Comparison of ENCODE assay signal across 23 mouse cellular contexts in the genomic region with DNA sequence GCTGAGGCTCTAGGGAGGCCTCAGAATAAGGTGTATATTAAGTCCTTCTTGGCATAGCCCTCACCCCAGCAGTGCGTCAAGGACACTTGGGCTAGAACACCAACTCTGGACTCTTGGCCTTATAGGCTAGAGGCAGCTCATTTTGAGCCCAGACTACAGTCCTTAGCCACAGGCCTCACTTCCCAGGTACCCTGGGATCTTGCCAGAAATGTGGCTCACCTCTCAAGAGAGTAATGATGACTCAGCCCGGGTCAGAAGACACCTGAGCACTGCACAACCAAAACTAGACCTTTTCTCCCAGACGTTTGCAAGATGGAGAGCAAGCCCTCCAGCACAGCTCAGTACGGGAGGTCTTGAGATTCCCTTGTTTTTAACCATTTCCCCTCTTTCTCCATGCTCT. TPM values are rescaled to one million over a fixed set of nuclear protein-coding genes. Genes with fewer than 3 reads are reported as not detected.
DNase-seq lines count a peak whose midpoint lies in the region; ATAC-seq and TF ChIP-seq lines count a peak whose summit lies in the region.
"Had no signal": no experiment of that assay in that cellular context is flagged by ENCODE, and none has a peak within 500 bp of the region (broad histone marks: within the 10 kb centered on the region; RNA-seq: fewer than 3 reads in every experiment).

No protein-coding gene starts in this region.

- no peak overlapping the region for H3K4me3 ChIP-seq in kidney, adult 2 months (ENCODE audit: insufficient read depth, low read depth, low read length)
- no peak overlapping the region for H3K4me3 ChIP-seq in cerebellum, adult 2 months (replicated peaks; ENCODE audit: insufficient read depth, low read depth, low read length)
- no peak overlapping the region for H3K4me3 ChIP-seq in midbrain, embryonic 11.5 days (ENCODE audit: low read depth, low read length)
- H3K4me3 ChIP-seq: embryonic facial prominence, embryonic 13.5 days; erythroblast, embryonic 14.5 days; heart, embryonic 15.5 days; left cerebral cortex, adult 2 months; liver, embryonic 13.5 days; midbrain, embryonic 15.5 days had no signal

- H3K27ac ChIP-seq in kidney, adult 2 months (ENCODE audit: insufficient read depth, low read depth, low read length): no peak overlapping the region
- no peak overlapping the region for H3K27ac ChIP-seq in cerebellum, adult 2 months (ENCODE audit: insufficient read depth, low read length)
- no peak overlapping the region for H3K27ac ChIP-seq in midbrain, embryonic 11.5 days (ENCODE audit: low read depth, low read length)
- H3K27ac ChIP-seq: embryonic facial prominence, embryonic 13.5 days; heart, embryonic 15.5 days; left cerebral cortex, adult 2 months; liver, embryonic 13.5 days; midbrain, embryonic 15.5 days had no signal

- WGBS in kidney, adult 2 months: 57% methylated on average over 4 of the region's 4 CpGs
- WGBS in cerebellum, adult 2 months: 46% methylated on average over 4 of the region's 4 CpGs
- 81% methylated on average over 4 of the region's 4 CpGs for WGBS in midbrain, embryonic 11.5 days

- no peaks in the 10 kb centered on the region for H3K27me3 ChIP-seq in kidney, adult 2 months (replicated peaks; ENCODE audit: control insufficient read depth, insufficient read depth, low read length)
- H3K27me3 ChIP-seq in cerebellum, adult 2 months (ENCODE audit: control insufficient read depth, insufficient read depth, low read length): no peaks in the 10 kb centered on the region; the same call in 1 of the 2 replicates
- H3K27me3 ChIP-seq in midbrain, embryonic 11.5 days (ENCODE audit: control insufficient read depth, insufficient read depth, low read length): no peaks in the 10 kb centered on the region
- H3K27me3 ChIP-seq: embryonic facial prominence, embryonic 13.5 days; heart, embryonic 15.5 days; midbrain, embryonic 15.5 days; Patski had no signal

- no peak for TF ChIP-seq POLR2A in kidney, adult 2 months (IDR thresholded peaks at IDR 0.05; ENCODE audit: low read depth, low read length)
- TF ChIP-seq POLR2A in cerebellum, adult 2 months (IDR thresholded peaks at IDR 0.05; ENCODE audit: borderline replicate concordance, insufficient read depth, low read length): no peak

- ATAC-seq in midbrain, embryonic 11.5 days (ENCODE audit: low FRiP score): no peak
- ATAC-seq: forebrain, embryonic 16.5 days; hindbrain, embryonic 16.5 days; midbrain, embryonic 15.5 days; Patski had no signal

- no peaks in the 10 kb centered on the region for H3K36me3 ChIP-seq in kidney, adult 2 months (ENCODE audit: control insufficient read depth, insufficient read depth, low read length)
- H3K36me3 ChIP-seq in midbrain, embryonic 11.5 days (ENCODE audit: control insufficient read depth, insufficient read depth, low read length): no peaks in the 10 kb centered on the region
- H3K36me3 ChIP-seq: embryonic facial prominence, embryonic 13.5 days; heart, embryonic 15.5 days; liver, embryonic 13.5 days; midbrain, embryonic 15.5 days had no signal

- DNase-seq in kidney, adult 2 months: peak; percentile 58
- DNase-seq in kidney, adult 18-20 months: no peak
- DNase-seq in cerebellum, adult 11 months: peak; percentile 21
- DNase-seq in cerebellum, adult 2 months: peak; percentile 34 to 66
- peak; percentile 32 to 43 for DNase-seq in cerebellum, postnatal 14 days
- DNase-seq in midbrain, embryonic 11.5 days (ENCODE audit: low spot score, missing footprints): no peak
- DNase-seq in layer of hippocampus, postnatal 10 days (ENCODE audit: low spot score in 2 of 2): no peak
- DNase-seq: adrenal gland, postnatal 14 days; gastrocnemius, postnatal 10 days; kidney, adult 8-10 months; kidney, postnatal 10 days; layer of hippocampus, adult 9-11 months; liver, embryonic 13.5 days; lung, postnatal 10 days; right cerebral cortex, postnatal 25 days had no signal

- no peaks in the 10 kb centered on the region for H3K4me1 ChIP-seq in kidney, adult 2 months (ENCODE audit: control insufficient read depth, insufficient read depth, low read length)
- peaks cover 10% of the 10 kb centered on the region for H3K4me1 ChIP-seq in cerebellum, adult 2 months (ENCODE audit: control insufficient read depth, insufficient read depth, low read length)
- no peaks in the 10 kb centered on the region for H3K4me1 ChIP-seq in midbrain, embryonic 11.5 days (ENCODE audit: control insufficient read depth, insufficient read depth, low read length)
- H3K4me1 ChIP-seq: embryonic facial prominence, embryonic 13.5 days; heart, embryonic 15.5 days; midbrain, embryonic 15.5 days had no signal

- H3K4me2 ChIP-seq in midbrain, embryonic 11.5 days: no peak overlapping the region
- H3K4me2 ChIP-seq: embryonic facial prominence, embryonic 13.5 days; heart, embryonic 15.5 days; liver, embryonic 13.5 days; midbrain, embryonic 15.5 days had no signal

- H3K9ac ChIP-seq in midbrain, embryonic 11.5 days (ENCODE audit: low read length): no peak overlapping the region
- H3K9ac ChIP-seq: embryonic facial prominence, embryonic 13.5 days; heart, embryonic 15.5 days; liver, embryonic 13.5 days; midbrain, embryonic 15.5 days had no signal

- no peaks in the 10 kb centered on the region for H3K9me3 ChIP-seq in midbrain, embryonic 11.5 days (ENCODE audit: control insufficient read depth, low read length)
- H3K9me3 ChIP-seq: embryonic facial prominence, embryonic 13.5 days; heart, embryonic 15.5 days; liver, embryonic 13.5 days; midbrain, embryonic 15.5 days had no signal

- TF ChIP-seq CTCF in kidney, adult 2 months (conservative IDR thresholded peaks at IDR 0.05; ENCODE audit: insufficient read depth, insufficient read length, low read depth, low read length): no peak
- no peak for TF ChIP-seq CTCF in cerebellum, adult 2 months (IDR thresholded peaks at IDR 0.05; ENCODE audit: borderline replicate concordance, insufficient read depth, low read depth, low read length)

RNA-seq across cellular contexts. Expression of a gene that starts 52.9 kb away (rescaled TPM):
- polyA plus RNA-seq in kidney, adult 2 months (2012; rRNA removed): 54.6 and 59.7 TPM in 2 replicates
- polyA plus RNA-seq in cerebellum, adult 2 months (2012; rRNA removed): 30.4 TPM in 2 replicates
- 13.2 and 16.5 TPM in 2 replicates for polyA plus RNA-seq in midbrain, embryonic 11.5 days (2014; fragmentation: Nextera tagmentation; extraction: Ambion mirVana)
- 1 to 10 TPM; 5.1 to 7.6 TPM for total RNA-seq in layer of hippocampus, postnatal 10 days (2021)

Comparison
In these comparisons a context has a peak if more than half of its experiments do, and no peak if none do; other contexts are left out.
1. DNase-seq: peak in kidney, adult 2 months (single experiment), cerebellum, adult 11 months (single experiment), cerebellum, adult 2 months (2 of 2) and cerebellum, postnatal 14 days (2 of 2); none in kidney, adult 18-20 months (single experiment), midbrain, embryonic 11.5 days (single experiment) and layer of hippocampus, postnatal 10 days (0 of 2).